Mouse (Mus musculus): ENCODE measurements around the gene Npnt. TPM values are rescaled to one million over a fixed set of nuclear protein-coding genes. Genes with fewer than 3 reads are reported as not detected.

The Npnt gene
- polyA plus RNA-seq, 2 experiments, result 41.7 to 45.4 TPM

- DNase-seq (ENCODE audit: low spot score) (no peak), ATAC-seq (ENCODE audit: low FRiP score, low read depth) (no peak)
- WGBS, result 38% methylated on average over 5 of the region's 5 CpGs
- Histone ChIP-seq H3K27ac (replicated peaks; ENCODE audit: low read depth, low read length) (no peak overlapping the region), H3K4me2 (replicated peaks; ENCODE audit: low read depth, low read length, severe bottlenecking) (peak overlapping the region; percentile 35; the same call in 1 of the 2 replicates), H3K36me3 (ENCODE audit: control insufficient read depth, insufficient read depth, low read length) (no peaks in the 10 kb centered on the region), H3K9ac (ENCODE audit: low read depth, low read length, severe bottlenecking) (no peak overlapping the region), H3K4me1 (ENCODE audit: control insufficient read depth, insufficient read depth, low read length) (peaks cover 23% of the 10 kb centered on the region), H3K9me3 (ENCODE audit: control insufficient read depth, low read length) (no peaks in the 10 kb centered on the region), H3K27me3 (ENCODE audit: control insufficient read depth, insufficient read depth, low read length) (no peaks in the 10 kb centered on the region), H3K4me3 (replicated peaks; ENCODE audit: low read length) (no peak overlapping the region)
- TF ChIP-seq POLR2A (IDR thresholded peaks at IDR 0.05; ENCODE audit: borderline replicate concordance, extremely low read depth, insufficient read depth, insufficient read length), result no peak
Measured at GRCm38 (mm10) chr3:132910727-132911126, 39.4 kb downstream of the Npnt start.

GRCm38 (mm10) chr3:132909736-132910135 is 40.4 kb downstream of the Npnt start:
- Histone ChIP-seq H3K9ac (ENCODE audit: low read depth, low read length, severe bottlenecking) (no peak overlapping the region), H3K36me3 (ENCODE audit: control insufficient read depth, insufficient read depth, low read length) (0 out of 2 replicates have a peak, but pooled peaks cover 1% of the 10 kb centered on the region), H3K4me1 (ENCODE audit: control insufficient read depth, insufficient read depth, low read length) (peaks cover 23% of the 10 kb centered on the region), H3K27ac (replicated peaks; ENCODE audit: low read depth, low read length) (no peak overlapping the region), H3K4me2 (replicated peaks; ENCODE audit: low read depth, low read length, severe bottlenecking) (no peak overlapping the region), H3K4me3 (replicated peaks; ENCODE audit: low read length) (no peak overlapping the region), H3K27me3 (ENCODE audit: control insufficient read depth, insufficient read depth, low read length) (no peaks in the 10 kb centered on the region), H3K9me3 (ENCODE audit: control insufficient read depth, low read length) (no peaks in the 10 kb centered on the region)
- TF ChIP-seq POLR2A (IDR thresholded peaks at IDR 0.05; ENCODE audit: borderline replicate concordance, extremely low read depth, insufficient read depth, insufficient read length), result no peak
- ATAC-seq (ENCODE audit: low FRiP score, low read depth) (no peak), DNase-seq (ENCODE audit: low spot score) (peak; percentile 27)
- 37% methylated on average over 12 of the region's 12 CpGs for WGBS

DNA sequence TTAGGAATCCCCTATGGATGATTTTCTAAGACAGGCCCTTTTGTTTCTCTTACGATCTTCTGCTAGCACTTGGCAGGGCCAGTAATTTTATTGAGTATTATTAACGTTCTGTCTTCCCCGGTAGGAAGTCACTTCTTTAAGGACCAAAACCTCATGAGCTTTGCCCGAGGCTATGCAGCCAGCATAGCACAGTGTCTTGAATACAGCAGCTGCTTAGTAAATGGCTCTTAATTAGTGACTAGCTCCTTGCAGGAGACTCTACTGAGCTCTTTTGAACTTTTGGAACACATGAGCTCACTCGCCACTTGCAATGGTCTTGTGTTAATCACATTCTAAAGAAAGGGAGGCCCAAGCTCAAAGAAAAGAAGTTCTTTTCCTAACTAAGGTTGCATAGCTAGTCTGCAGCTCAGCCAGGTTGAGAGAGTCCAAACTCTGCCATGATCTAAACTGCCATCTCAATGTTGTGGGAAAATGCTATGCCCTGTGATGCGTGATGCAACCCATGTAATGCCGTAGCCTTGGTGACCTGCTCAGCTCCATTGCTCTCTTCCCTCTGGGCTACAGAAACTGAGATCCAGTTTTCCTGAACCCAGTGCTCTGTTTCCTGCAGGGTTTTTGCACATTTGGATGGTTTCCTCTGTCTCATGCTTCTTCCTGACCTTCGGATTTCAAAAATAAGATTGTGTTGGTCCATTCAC is 42.4 kb downstream of the Npnt start:
- no peak overlapping the region for H3K4me3 ChIP-seq (replicated peaks; ENCODE audit: low read length)
- H3K27ac ChIP-seq (replicated peaks; ENCODE audit: low read depth, low read length), result no peak overlapping the region
- peaks cover 23% of the 10 kb centered on the region for H3K4me1 ChIP-seq (ENCODE audit: control insufficient read depth, insufficient read depth, low read length)
- 0 out of 2 replicates have a peak, but pooled peaks cover 6% of the 10 kb centered on the region for H3K36me3 ChIP-seq (ENCODE audit: control insufficient read depth, insufficient read depth, low read length)
- TF ChIP-seq POLR2A (IDR thresholded peaks at IDR 0.05; ENCODE audit: borderline replicate concordance, extremely low read depth, insufficient read depth, insufficient read length), result no peak
- DNase-seq (ENCODE audit: low spot score) (no peak), ATAC-seq (ENCODE audit: low FRiP score, low read depth) (no peak)
- H3K9ac ChIP-seq (ENCODE audit: low read depth, low read length, severe bottlenecking), result no peak overlapping the region
- H3K27me3 ChIP-seq (ENCODE audit: control insufficient read depth, insufficient read depth, low read length), result no peaks in the 10 kb centered on the region
- H3K4me2 ChIP-seq (replicated peaks; ENCODE audit: low read depth, low read length, severe bottlenecking), result no peak overlapping the region
- no peaks in the 10 kb centered on the region for H3K9me3 ChIP-seq (ENCODE audit: control insufficient read depth, low read length)
- WGBS, result 58% methylated on average over 8 of the region's 8 CpGs

DNA sequence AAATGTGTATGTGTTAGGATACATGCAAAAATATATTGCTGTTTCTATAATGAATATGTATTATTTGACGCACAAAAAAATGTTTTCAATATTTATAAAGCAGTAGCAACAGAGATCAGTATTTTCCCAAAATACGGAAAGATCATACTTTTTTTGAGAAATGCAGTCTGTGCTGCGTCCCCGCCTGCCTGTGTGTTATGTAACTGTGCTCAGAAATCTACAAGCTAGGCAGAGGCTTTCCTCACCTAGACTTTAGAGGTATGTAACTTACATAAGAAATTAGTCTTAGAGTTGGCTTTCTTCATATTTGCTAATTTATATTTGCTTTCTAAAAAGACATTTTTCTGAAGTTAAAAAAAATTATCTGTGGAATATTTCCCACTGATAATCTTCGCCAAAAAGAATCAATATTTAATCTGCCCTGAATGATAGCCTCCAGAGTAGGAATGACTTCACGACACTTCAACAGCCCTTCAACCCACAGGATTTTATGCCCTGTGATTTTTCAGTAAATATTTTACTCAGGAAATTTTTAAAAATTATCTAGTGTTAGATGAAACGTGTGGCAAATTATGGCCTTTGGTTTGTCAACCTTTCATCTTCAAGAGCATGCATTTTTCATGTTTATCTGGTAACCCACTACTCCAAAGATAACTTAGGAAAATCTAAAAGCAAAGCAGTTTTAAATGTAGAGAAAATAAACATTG is 44.7 kb downstream of the Npnt start:
- 0 out of 2 replicates have a peak, but pooled peaks cover 6% of the 10 kb centered on the region for H3K36me3 ChIP-seq (ENCODE audit: control insufficient read depth, insufficient read depth, low read length)
- no peaks in the 10 kb centered on the region for H3K9me3 ChIP-seq (ENCODE audit: control insufficient read depth, low read length)
- no peak overlapping the region for H3K27ac ChIP-seq (replicated peaks; ENCODE audit: low read depth, low read length)
- ATAC-seq (ENCODE audit: low FRiP score, low read depth) (no peak), DNase-seq (ENCODE audit: low spot score) (no peak)
- TF ChIP-seq POLR2A (IDR thresholded peaks at IDR 0.05; ENCODE audit: borderline replicate concordance, extremely low read depth, insufficient read depth, insufficient read length), result no peak
- no peak overlapping the region for H3K9ac ChIP-seq (ENCODE audit: low read depth, low read length, severe bottlenecking)
- H3K4me1 ChIP-seq (ENCODE audit: control insufficient read depth, insufficient read depth, low read length), result peaks cover 10% of the 10 kb centered on the region
- no peak overlapping the region for H3K4me2 ChIP-seq (replicated peaks; ENCODE audit: low read depth, low read length, severe bottlenecking)
- H3K4me3 ChIP-seq (replicated peaks; ENCODE audit: low read length), result no peak overlapping the region
- 90% methylated on average over 7 of the region's 7 CpGs for WGBS
- H3K27me3 ChIP-seq (ENCODE audit: control insufficient read depth, insufficient read depth, low read length), result no peaks in the 10 kb centered on the region

DNA sequence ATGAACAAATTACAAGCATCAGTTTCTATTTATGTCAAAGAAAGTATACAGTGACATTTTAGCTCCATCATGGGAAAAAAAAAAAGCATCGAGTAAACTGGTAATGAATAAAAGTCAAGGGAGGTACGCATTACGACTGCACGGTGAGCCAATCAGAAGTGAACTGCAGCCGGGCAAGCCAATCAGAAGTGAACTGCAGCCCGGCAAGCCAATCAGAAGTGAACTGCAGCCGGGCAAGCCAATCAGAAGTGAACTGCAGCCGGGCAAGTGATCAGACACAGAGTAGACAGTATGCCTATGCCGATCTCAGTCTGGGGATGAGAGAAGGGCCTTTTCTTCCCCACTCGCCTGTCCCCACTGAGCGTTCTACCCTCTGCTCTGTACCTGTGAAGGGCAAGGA is 46.7 kb downstream of the Npnt start:
- DNase-seq (ENCODE audit: low spot score), result no peak
- ATAC-seq (ENCODE audit: low FRiP score, low read depth), result no peak
- Histone ChIP-seq H3K4me1 (ENCODE audit: control insufficient read depth, insufficient read depth, low read length) (no peaks in the 10 kb centered on the region), H3K36me3 (ENCODE audit: control insufficient read depth, insufficient read depth, low read length) (0 out of 2 replicates have a peak, but pooled peaks cover 6% of the 10 kb centered on the region), H3K9ac (ENCODE audit: low read depth, low read length, severe bottlenecking) (no peak overlapping the region), H3K4me2 (replicated peaks; ENCODE audit: low read depth, low read length, severe bottlenecking) (no peak overlapping the region), H3K9me3 (ENCODE audit: control insufficient read depth, low read length) (no peaks in the 10 kb centered on the region), H3K27ac (replicated peaks; ENCODE audit: low read depth, low read length) (no peak overlapping the region), H3K4me3 (replicated peaks; ENCODE audit: low read length) (no peak overlapping the region), H3K27me3 (ENCODE audit: control insufficient read depth, insufficient read depth, low read length) (no peaks in the 10 kb centered on the region)
- no peak for TF ChIP-seq POLR2A (IDR thresholded peaks at IDR 0.05; ENCODE audit: borderline replicate concordance, extremely low read depth, insufficient read depth, insufficient read length)
- 94% methylated on average over 11 of the region's 11 CpGs for WGBS

Measured in limb, embryonic 14.5 days (tissue).